Mouse (Mus musculus): ENCODE measurements around the gene Ppy.

- TF ChIP-seq CTCF (IDR thresholded peaks at IDR 0.05; ENCODE audit: borderline replicate concordance, insufficient read depth, low read depth, low read length), result peak; percentile 62
- TF ChIP-seq POLR2A (IDR thresholded peaks at IDR 0.05; ENCODE audit: borderline replicate concordance, insufficient read depth, low read length), result no peak
Observed at GRCm38 (mm10) chr11:102096887-102097391, 4.2 kb downstream of the Ppy start.
